Mouse (Mus musculus) E14TG2a.4 (cell line): ENCODE data around the gene Ptpra.

ENCODE experiments used
- CTCF ChIP-seq: conservative IDR thresholded peaks from 2 replicates; pipeline ENCODE4 v1.5.1; 2014; ENCODE audit warnings: low read length
- NANOG ChIP-seq: IDR thresholded peaks from 2 replicates; pipeline ENCODE4 v1.6.1; 2014; ENCODE audit warnings: borderline replicate concordance, low read length, mixed read lengths
- POU5F1 ChIP-seq: IDR thresholded peaks from 2 replicates; pipeline ENCODE4 v1.6.1; 2014; ENCODE audit warnings: low read length, borderline replicate concordance

- TF ChIP-seq CTCF (no peak), NANOG (no peak), POU5F1 (no peak)
These were observed 118.8 kb downstream of the Ptpra start for GRCm38 (mm10) chr2:130568921-130569320.
